Mouse (Mus musculus) stomach, postnatal 0 days (tissue): ENCODE measurements around the gene Set. TPM values are rescaled to one million over a fixed set of nuclear protein-coding genes. Genes with fewer than 3 reads are reported as not detected.

ENCODE experiments used
- ATAC-seq: fragments of 200-750 bp; cut with Nextera tagmentation; 2 replicates; pipeline ENCODE4 v1.8.0; 2017; ENCODE audit not compliant: low FRiP score, low TSS enrichment
- DNase-seq: peaks from one replicate; pipeline ENCODE4 v3.0.0-alpha.2; 2016; ENCODE audit warnings: low spot score
- H3K27ac ChIP-seq: fragments of 300-500 bp; sonication (generic); replicated peaks from 2 replicates; pipeline ENCODE4 v1.5.1; 2014; ENCODE audit warnings: mild to moderate bottlenecking, control low read depth
- H3K27me3 ChIP-seq: fragments of 300-500 bp; sonication (generic); 2 replicates; pipeline ENCODE4 v1.6.1; 2014; ENCODE audit warnings: low read length; ENCODE audit not compliant: control insufficient read depth, insufficient read depth
- H3K36me3 ChIP-seq: fragments of 300-500 bp; sonication (generic); 2 replicates; pipeline ENCODE4 v1.6.1; 2014; ENCODE audit warnings: low read length, mixed read lengths; ENCODE audit not compliant: control insufficient read depth, insufficient read depth
- H3K4me1 ChIP-seq: fragments of 300-500 bp; sonication (generic); replicated peaks from 2 replicates; pipeline ENCODE4 v1.6.1; 2014; ENCODE audit warnings: antibody characterized with exemption; ENCODE audit not compliant: control insufficient read depth, insufficient read depth
- H3K4me2 ChIP-seq: fragments of 300-500 bp; sonication (generic); replicated peaks from 2 replicates; pipeline ENCODE4 v1.6.1; 2014; ENCODE audit warnings: low read depth, mild to moderate bottlenecking, control low read depth, moderate library complexity
- H3K4me3 ChIP-seq: fragments of 300-500 bp; sonication (generic); 2 replicates; pipeline ENCODE4 v1.5.1; 2014; ENCODE audit warnings: low read depth, low read length, control low read depth
- H3K9ac ChIP-seq: fragments of 300-500 bp; sonication (generic); 2 replicates; pipeline ENCODE4 v1.6.1; 2014; ENCODE audit warnings: mild to moderate bottlenecking, low read length, control low read depth, mixed read lengths
- H3K9me3 ChIP-seq: fragments of 300-500 bp; sonication (generic); 2 replicates; pipeline ENCODE4 v1.6.1; 2016; ENCODE audit warnings: low read length; ENCODE audit not compliant: control insufficient read depth
- CTCF ChIP-seq: IDR thresholded peaks from 2 replicates; pipeline ENCODE4 v1.5.1; 2016; ENCODE audit warnings: antibody characterized with exemption, low read depth, mild to moderate bottlenecking, moderate library complexity
- EP300 ChIP-seq: optimal IDR thresholded peaks from 2 replicates; pipeline ENCODE3; 2016; ENCODE audit warnings: antibody characterized with exemption
- WGBS: fragments of 180-500 bp; shearing (Covaris S2); extraction: QIAGEN DNeasy Blood & Tissue Kit; methylation state at CpG from one replicate; pipeline ENCODE4 v1.1.7; 2014; 5-methylcytosine and 5-hydroxymethylcytosine counted together
- polyA plus RNA-seq: library from polyadenylated mRNA; unstranded; fragments of >200 nt; fragmentation: Nextera tagmentation; extraction: Ambion mirVana; gene quantifications from 2 replicates; pipeline ENCODE4 v1.2.1, GENCODE M21; 2015

Set gene
- polyA plus RNA-seq, 1 experiment from 2014 or later, result 202 TPM

- H3K36me3 ChIP-seq, result no peaks in the 10 kb centered on the region
- ATAC-seq (peak; percentile 50), DNase-seq (peak; percentile 77)
Observed at GRCm38 (mm10) chr2:30062249-30063093, 5.3 kb downstream of the Set start.

GRCm38 (mm10) chr2:30063235-30063634 is 6.1 kb downstream of the Set start:
- no peak for DNase-seq
- WGBS, result 6% methylated on average over 8 of the region's 8 CpGs

More at GRCm38 (mm10) chr2:30062249-30063093, 5.3 kb downstream of the Set start:
- Histone ChIP-seq H3K9me3 (no peaks in the 10 kb centered on the region), H3K4me3 (peak overlapping the region; percentile 54), H3K9ac (peak overlapping the region; percentile 75), H3K4me1 (peaks cover 2% of the 10 kb centered on the region; the same call in 1 of the 2 replicates), H3K27me3 (no peaks in the 10 kb centered on the region), H3K4me2 (peak overlapping the region; percentile 91), H3K27ac (peak overlapping the region; percentile 93)
- peak; percentile 18; the same call in 1 of the 2 replicates for TF ChIP-seq CTCF
- TF ChIP-seq EP300, result no peak
- under 1% methylated on average over 40 of the region's 40 CpGs for WGBS

GRCm38 (mm10) chr2:30063791-30064190 is 6.6 kb downstream of the Set start:
- peak; percentile 40 for DNase-seq
- TF ChIP-seq CTCF, result no peak
- TF ChIP-seq EP300, result no peak
- peak overlapping the region; percentile 54 for H3K4me3 ChIP-seq

More at GRCm38 (mm10) chr2:30063235-30063634, 6.1 kb downstream of the Set start:
- Histone ChIP-seq H3K4me1 (peaks cover 2% of the 10 kb centered on the region; the same call in 1 of the 2 replicates), H3K4me2 (peak overlapping the region; percentile 91), H3K9ac (peak overlapping the region; percentile 75; the same call in 1 of the 2 replicates), H3K27ac (peak overlapping the region; percentile 93), H3K4me3 (peak overlapping the region; percentile 54), H3K27me3 (no peaks in the 10 kb centered on the region), H3K9me3 (no peaks in the 10 kb centered on the region), H3K36me3 (no peaks in the 10 kb centered on the region)
- TF ChIP-seq CTCF, result no peak
- no peak for TF ChIP-seq EP300
- no peak for ATAC-seq

GRCm38 (mm10) chr2:30064298-30064697 is 7.1 kb downstream of the Set start:
- H3K4me2 ChIP-seq, result peak overlapping the region; percentile 91; the same call in 1 of the 2 replicates
- 31% methylated on average over 3 of the region's 3 CpGs for WGBS
- no peaks in the 10 kb centered on the region for H3K27me3 ChIP-seq
- TF ChIP-seq EP300 (no peak), CTCF (no peak)
- H3K36me3 ChIP-seq, result no peaks in the 10 kb centered on the region
- ATAC-seq, result no peak
- no peaks in the 10 kb centered on the region for H3K9me3 ChIP-seq
- H3K4me1 ChIP-seq, result peaks cover 2% of the 10 kb centered on the region; the same call in 1 of the 2 replicates
- no peak for DNase-seq
- H3K9ac ChIP-seq, result peak overlapping the region; percentile 31; the same call in 1 of the 2 replicates
- H3K27ac ChIP-seq, result peak overlapping the region; percentile 93
- H3K4me3 ChIP-seq, result no peak overlapping the region

More at GRCm38 (mm10) chr2:30063791-30064190, 6.6 kb downstream of the Set start:
- Histone ChIP-seq H3K9ac (peak overlapping the region; percentile 75; the same call in 1 of the 2 replicates), H3K4me1 (peaks cover 2% of the 10 kb centered on the region; the same call in 1 of the 2 replicates), H3K4me2 (peak overlapping the region; percentile 91), H3K27me3 (no peaks in the 10 kb centered on the region), H3K36me3 (no peaks in the 10 kb centered on the region), H3K27ac (peak overlapping the region; percentile 93), H3K9me3 (no peaks in the 10 kb centered on the region)
- ATAC-seq, result no peak
- 17% methylated on average over 2 of the region's 3 CpGs for WGBS

GRCm38 (mm10) chr2:30066046-30066901 is 9.1 kb downstream of the Set start:
- under 1% methylated on average over 47 of the region's 101 CpGs for whole genome bisulfite sequencing
- DNase-seq, result peak; percentile 97

More at GRCm38 (mm10) chr2:30066046-30066901, 9.1 kb downstream of the Set start:
- peak overlapping the region; percentile 99 for H3K27ac ChIP-seq
- peak overlapping the region; percentile 81 for H3K4me2 ChIP-seq
- no peaks in the 10 kb centered on the region for H3K27me3 ChIP-seq
- no peaks in the 10 kb centered on the region for H3K36me3 ChIP-seq
- peaks cover 2% of the 10 kb centered on the region; the same call in 1 of the 2 replicates for H3K4me1 ChIP-seq
- H3K9ac ChIP-seq, result peak overlapping the region; percentile 92
- peak overlapping the region; percentile 62 for H3K4me3 ChIP-seq
- H3K9me3 ChIP-seq, result no peaks in the 10 kb centered on the region
- no peak; the same call in 1 of the 2 replicates for TF ChIP-seq CTCF
- TF ChIP-seq EP300, result no peak
- peak; percentile 93 for ATAC-seq
